Mouse (Mus musculus) limb, embryonic 14.5 days (tissue): Measurements from ENCODE around the gene Zfp990. TPM values are rescaled to one million over a fixed set of nuclear protein-coding genes. Genes with fewer than 3 reads are reported as not detected.
"Not testable (repeated sequence)": the region's sequence is repeated elsewhere in the genome, so short reads cannot be mapped to it uniquely, and the experiment has no call there.

Experiments used
- ATAC-seq: fragments of 200-750 bp; cut with Nextera tagmentation; 2 replicates; pipeline ENCODE4 v1.8.0; 2017; ENCODE audit warnings: low read depth, moderate number of reproducible peaks, moderate TSS enrichment; ENCODE audit not compliant: low FRiP score
- DNase-seq: peaks from one replicate; pipeline ENCODE4 v3.0.0-alpha.2; 2015; ENCODE audit warnings: low spot score
- H3K27ac ChIP-seq: fragments of 300-500 bp; sonication (generic); replicated peaks from 2 replicates; pipeline ENCODE4 v1.5.1; 2014; ENCODE audit warnings: low read depth, mild to moderate bottlenecking, low read length, moderate library complexity, mixed read lengths
- H3K27me3 ChIP-seq: fragments of 300-500 bp; sonication (generic); 2 replicates; pipeline ENCODE4 v1.6.1; 2014; ENCODE audit warnings: low read length, mixed read lengths; ENCODE audit not compliant: control insufficient read depth, insufficient read depth
- H3K36me3 ChIP-seq: fragments of 300-500 bp; sonication (generic); 2 replicates; pipeline ENCODE4 v1.6.1; 2014; ENCODE audit warnings: mild to moderate bottlenecking, low read length, moderate library complexity, mixed read lengths; ENCODE audit not compliant: control insufficient read depth, insufficient read depth
- H3K4me1 ChIP-seq: fragments of 300-500 bp; sonication (generic); 2 replicates; pipeline ENCODE4 v1.6.1; 2014; ENCODE audit warnings: antibody characterized with exemption, low read length, mixed read lengths; ENCODE audit not compliant: control insufficient read depth, insufficient read depth
- H3K4me2 ChIP-seq: fragments of 300-500 bp; sonication (generic); replicated peaks from 2 replicates; pipeline ENCODE4 v1.6.1; 2014; ENCODE audit warnings: low read depth, mild to moderate bottlenecking, low read length, moderate library complexity; ENCODE audit not compliant: severe bottlenecking
- H3K4me3 ChIP-seq: fragments of 300-500 bp; sonication (generic); replicated peaks from 2 replicates; pipeline ENCODE4 v1.5.1; 2014; ENCODE audit warnings: low read length
- H3K9ac ChIP-seq: fragments of 300-500 bp; sonication (generic); 2 replicates; pipeline ENCODE4 v1.6.1; 2014; ENCODE audit warnings: mild to moderate bottlenecking, low read depth, low read length, moderate library complexity; ENCODE audit not compliant: severe bottlenecking
- H3K9me3 ChIP-seq: fragments of 300-500 bp; sonication (generic); 2 replicates; pipeline ENCODE4 v1.6.1; 2016; ENCODE audit warnings: low read length; ENCODE audit not compliant: control insufficient read depth
- WGBS: fragments of 180-500 bp; shearing (Covaris S2); extraction: QIAGEN DNeasy Blood & Tissue Kit; methylation state at CpG from one replicate; pipeline ENCODE4 v1.1.7; 2014; 5-methylcytosine and 5-hydroxymethylcytosine counted together
- polyA plus RNA-seq, 2 experiments: library from polyadenylated mRNA; depleted of rRNA in 1 of 2; stranded (reverse) in 1 of 2; unstranded in 1 of 2; fragments of >200 nt; fragmentation: Nextera tagmentation in 1 of 2; extraction: Ambion mirVana in 1 of 2; gene quantifications; 2 replicates each; pipeline versions ENCODE4 v1.2.1 to v1.2.3; 2012 to 2014

Gene Zfp990
- polyA plus RNA-seq, 2 experiments: not detected

- DNase-seq, H3K9me3 ChIP-seq, H3K9ac ChIP-seq, H3K4me3 ChIP-seq, ATAC-seq, H3K27ac ChIP-seq, H3K4me2 ChIP-seq, H3K36me3 ChIP-seq, H3K4me1 ChIP-seq, H3K27me3 ChIP-seq: not testable (repeated sequence)
- WGBS: 66% methylated on average over 4 of the region's 4 CpGs
These were observed 5.4 kb downstream of the Zfp990 start for GRCm38 (mm10) chr4:145515776-145516565.

DNA sequence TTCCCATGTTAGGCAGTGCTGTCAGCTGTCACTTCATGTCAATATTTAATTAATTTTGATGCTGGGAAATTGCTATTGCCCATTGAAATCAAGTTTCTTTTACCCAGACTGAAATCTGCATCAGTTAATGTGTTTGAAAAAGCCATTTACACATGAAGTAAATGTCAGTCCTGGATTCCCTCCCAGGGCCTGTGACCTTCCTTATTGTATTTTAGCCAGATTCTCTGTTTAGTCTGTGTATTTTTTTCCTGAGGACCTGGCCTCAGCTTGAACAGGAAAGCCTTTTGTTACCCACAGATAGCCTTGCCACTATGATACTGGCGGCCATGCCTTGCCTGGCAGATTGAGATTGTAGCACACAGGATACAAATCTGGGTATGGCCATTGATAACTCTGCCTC is 6.8 kb downstream of the Zfp990 start:
- H3K9ac ChIP-seq, H3K27ac ChIP-seq, H3K4me2 ChIP-seq, H3K4me3 ChIP-seq, H3K9me3 ChIP-seq, H3K4me1 ChIP-seq, DNase-seq, ATAC-seq, H3K27me3 ChIP-seq, H3K36me3 ChIP-seq: not testable (repeated sequence)
- 100% methylated on average over 1 of the region's 1 CpGs for WGBS

- not testable (repeated sequence) for H3K4me2 ChIP-seq, H3K9ac ChIP-seq, H3K36me3 ChIP-seq, H3K9me3 ChIP-seq, H3K27me3 ChIP-seq, H3K4me1 ChIP-seq, H3K27ac ChIP-seq, DNase-seq, ATAC-seq, H3K4me3 ChIP-seq
- WGBS: 85% methylated on average over 5 of the region's 5 CpGs
These were observed 33.3 kb downstream of the Zfp990 start for GRCm38 (mm10) chr4:145543861-145544260.

DNA sequence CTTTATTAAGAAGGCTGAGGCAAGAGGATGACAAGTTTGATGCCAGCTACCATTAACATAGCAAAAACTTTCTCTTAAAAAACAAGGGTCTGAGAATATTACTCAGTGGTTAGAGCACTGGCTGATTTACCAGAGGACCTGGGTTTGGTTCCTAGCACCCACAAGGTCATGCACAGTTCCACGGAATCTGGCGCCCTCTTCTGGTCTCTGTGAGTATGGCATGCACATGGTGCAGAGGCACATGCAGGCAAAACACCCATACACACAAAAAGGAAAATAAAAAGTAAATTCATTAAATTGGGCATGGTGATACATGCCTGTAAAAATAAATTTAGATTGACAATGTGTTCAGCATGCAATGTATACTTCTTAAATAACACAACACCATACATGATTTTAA is 34.5 kb downstream of the Zfp990 start:
- H3K4me1 ChIP-seq, ATAC-seq, H3K4me2 ChIP-seq, H3K9me3 ChIP-seq, H3K9ac ChIP-seq, H3K36me3 ChIP-seq, H3K27me3 ChIP-seq, H3K27ac ChIP-seq, H3K4me3 ChIP-seq, DNase-seq: not testable (repeated sequence)
- 23% methylated on average over 2 of the region's 2 CpGs for WGBS

- not testable (repeated sequence) for H3K9me3 ChIP-seq, H3K4me2 ChIP-seq, H3K36me3 ChIP-seq, H3K4me1 ChIP-seq, H3K9ac ChIP-seq, ATAC-seq, H3K27ac ChIP-seq, H3K4me3 ChIP-seq, DNase-seq, H3K27me3 ChIP-seq
- WGBS: 73% methylated on average over 6 of the region's 6 CpGs
These were observed 35.3 kb downstream of the Zfp990 start for GRCm38 (mm10) chr4:145545734-145546349.

- not testable (repeated sequence) for H3K9ac ChIP-seq, ATAC-seq, H3K4me2 ChIP-seq, H3K27me3 ChIP-seq, H3K9me3 ChIP-seq, H3K27ac ChIP-seq, H3K4me3 ChIP-seq, H3K36me3 ChIP-seq, H3K4me1 ChIP-seq, DNase-seq
- WGBS: 90% methylated on average over 3 of the region's 3 CpGs
These were observed 35.9 kb downstream of the Zfp990 start for GRCm38 (mm10) chr4:145546477-145546876.
